Mouse (Mus musculus): ENCODE measurements at regions not wholly inside any gene's neighbourhood (a gene's known extent, or its start where the extent isn't known, plus 50 kb on each side); places are given as distances from the start of the nearest gene placed in this dataset.

DNA sequence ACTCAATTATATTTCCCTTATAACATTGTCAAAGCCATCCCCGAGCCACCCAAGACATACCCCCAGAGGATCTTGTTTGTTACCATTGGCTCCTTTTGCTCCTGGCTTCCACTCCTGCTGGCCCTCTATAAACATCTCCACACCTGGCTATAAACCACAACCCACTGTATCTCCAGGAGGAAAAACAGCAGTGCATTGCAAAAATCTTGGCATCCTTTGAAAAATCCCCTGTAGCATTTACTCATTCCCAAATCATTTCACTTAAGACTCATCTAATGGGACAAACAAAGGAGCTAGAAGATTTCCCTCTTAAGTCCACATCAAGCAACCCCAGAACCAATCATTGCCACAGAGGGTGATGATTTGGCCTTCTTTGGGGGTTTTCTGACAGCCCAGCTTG lies 142.6 kb downstream of the Sox9 start:
- TF ChIP-seq E2F4 (IDR thresholded peaks at IDR 0.05; ENCODE audit: insufficient read depth) (no peak), MYOD1 (IDR thresholded peaks at IDR 0.05; ENCODE audit: control insufficient read depth in 1 of 3, insufficient read length in 2 of 3, low read depth in 2 of 3) (no peak), MYOG (IDR thresholded peaks at IDR 0.05; ENCODE audit: control insufficient read depth in 1 of 3, insufficient read depth in 1 of 3, insufficient read length in 2 of 3, low read depth in 2 of 3) (no peak), TCF3 (IDR thresholded peaks at IDR 0.05; ENCODE audit: insufficient read length, low read depth) (no peak), MAX (IDR thresholded peaks at IDR 0.05; ENCODE audit: low read depth) (no peak)
- no peak overlapping the region for H3K4me3 ChIP-seq
- no peaks in the 10 kb centered on the region for H3K79me2 ChIP-seq (ENCODE audit: control insufficient read depth, insufficient read depth)
- H3K36me3 ChIP-seq (ENCODE audit: control insufficient read depth, insufficient read depth): no peaks in the 10 kb centered on the region
- no peak overlapping the region for H3K4me2 ChIP-seq (ENCODE audit: low read depth)
- H3ac ChIP-seq (ENCODE audit: control insufficient read depth, insufficient read length): no peak overlapping the region
- no peaks in the 10 kb centered on the region for H3K27me3 ChIP-seq (ENCODE audit: control insufficient read depth, insufficient read depth, insufficient read length)

DNA sequence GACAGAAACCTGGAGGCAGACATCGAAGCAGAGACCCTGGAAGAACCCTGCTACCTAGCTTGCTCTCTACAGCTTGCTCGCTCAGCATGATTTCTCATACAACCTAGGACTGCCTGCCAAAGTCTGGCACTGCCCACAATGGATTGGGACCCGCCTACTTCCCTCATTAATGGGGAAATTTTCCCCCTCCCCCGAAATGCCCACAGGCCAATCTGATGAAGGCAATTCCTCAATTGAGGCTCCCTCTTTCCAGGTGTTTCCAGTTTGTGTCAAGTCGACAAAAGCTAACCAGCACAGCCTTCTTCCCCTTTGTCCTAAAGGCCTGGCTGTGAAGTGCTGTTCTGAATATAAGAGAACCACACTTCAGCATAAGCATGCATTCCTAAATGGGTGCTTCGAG lies 143.1 kb downstream of the Sox9 start:
- Histone ChIP-seq H3K27me3 (ENCODE audit: control insufficient read depth, insufficient read depth, insufficient read length) (no peaks in the 10 kb centered on the region), H3K36me3 (ENCODE audit: control insufficient read depth, insufficient read depth) (no peaks in the 10 kb centered on the region), H3K4me3 (no peak overlapping the region), H3ac (ENCODE audit: control insufficient read depth, insufficient read length) (no peak overlapping the region), H3K79me2 (ENCODE audit: control insufficient read depth, insufficient read depth) (no peaks in the 10 kb centered on the region), H3K4me2 (ENCODE audit: low read depth) (no peak overlapping the region)
- TF ChIP-seq USF1 (IDR thresholded peaks at IDR 0.05; ENCODE audit: low read depth) (no peak), CEBPB (IDR thresholded peaks at IDR 0.05; ENCODE audit: insufficient read depth, poor library complexity, severe bottlenecking) (no peak), MYOG (IDR thresholded peaks at IDR 0.05; ENCODE audit: control insufficient read depth in 1 of 3, insufficient read depth in 1 of 3, insufficient read length in 2 of 3, low read depth in 2 of 3) (no peak), MAX (IDR thresholded peaks at IDR 0.05; ENCODE audit: low read depth) (no peak), POLR2AphosphoS2 (IDR thresholded peaks at IDR 0.05; ENCODE audit: insufficient read length, low read depth) (no peak)

DNA sequence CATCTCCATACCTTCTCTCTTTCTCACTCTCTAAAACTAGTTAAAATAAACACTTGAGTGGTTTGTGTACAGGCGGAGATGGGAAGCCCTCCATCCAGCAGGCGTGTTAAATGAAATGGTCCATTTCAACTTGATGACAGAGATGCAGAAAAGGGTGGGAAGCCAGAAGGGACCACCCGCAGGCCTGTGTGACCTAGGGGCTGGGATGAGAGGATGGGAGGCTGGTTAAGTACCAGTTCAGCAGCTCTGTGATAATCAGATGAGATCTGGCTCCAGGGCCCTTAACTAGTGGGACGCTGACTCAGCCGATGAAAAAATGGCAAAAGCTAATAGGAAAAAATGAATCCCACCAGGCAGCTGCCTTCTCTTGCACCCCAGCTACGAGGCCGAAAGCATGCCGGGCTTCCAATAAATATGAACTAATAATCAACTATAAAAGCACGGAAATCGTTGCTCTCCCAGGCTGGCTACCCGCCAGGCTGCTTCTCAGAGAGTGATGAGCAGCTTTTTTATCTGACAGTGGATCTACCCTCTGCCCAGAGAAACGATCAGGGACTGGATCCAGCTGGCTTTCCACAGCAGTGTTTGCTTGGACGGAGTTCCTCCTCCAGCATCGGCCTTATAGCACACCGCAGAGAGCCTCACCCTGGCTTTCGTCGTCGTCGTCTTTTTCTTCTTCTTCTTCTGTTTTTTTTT lies 144.5 kb downstream of the Sox9 start:
- H3K79me2 ChIP-seq (ENCODE audit: control insufficient read depth, insufficient read depth): no peaks in the 10 kb centered on the region
- H3K4me2 ChIP-seq (ENCODE audit: low read depth): no peak overlapping the region
- no peaks in the 10 kb centered on the region for H3K36me3 ChIP-seq (ENCODE audit: control insufficient read depth, insufficient read depth)
- H3K27me3 ChIP-seq (ENCODE audit: control insufficient read depth, insufficient read depth, insufficient read length): no peaks in the 10 kb centered on the region
- TF ChIP-seq E2F4 (IDR thresholded peaks at IDR 0.05; ENCODE audit: insufficient read depth) (no peak), CEBPB (IDR thresholded peaks at IDR 0.05; ENCODE audit: insufficient read depth, poor library complexity, severe bottlenecking) (no peak), REST (IDR thresholded peaks at IDR 0.05; ENCODE audit: insufficient read depth, insufficient read length) (no peak), POLR2A (IDR thresholded peaks at IDR 0.05; ENCODE audit: insufficient read length, low read depth) (no peak), TCF3 (IDR thresholded peaks at IDR 0.05; ENCODE audit: insufficient read length, low read depth) (no peak), MYOG (IDR thresholded peaks at IDR 0.05; ENCODE audit: control insufficient read depth in 1 of 3, insufficient read depth in 1 of 3, insufficient read length in 2 of 3, low read depth in 2 of 3) (no peak), POLR2AphosphoS2 (IDR thresholded peaks at IDR 0.05; ENCODE audit: insufficient read length, low read depth) (no peak), SRF (IDR thresholded peaks at IDR 0.05; ENCODE audit: control insufficient read depth, insufficient read length, low read depth) (no peak), USF1 (IDR thresholded peaks at IDR 0.05; ENCODE audit: low read depth) (no peak), MYOD1 (IDR thresholded peaks at IDR 0.05; ENCODE audit: control insufficient read depth in 1 of 3, insufficient read length in 2 of 3, low read depth in 2 of 3) (no peak), MAX (IDR thresholded peaks at IDR 0.05; ENCODE audit: low read depth) (no peak), TCF12 (IDR thresholded peaks at IDR 0.05; ENCODE audit: insufficient read depth, poor library complexity, severe bottlenecking) (no peak)
- no peak overlapping the region for H3ac ChIP-seq (ENCODE audit: control insufficient read depth, insufficient read length)
- no peak overlapping the region for H3K4me3 ChIP-seq

DNA sequence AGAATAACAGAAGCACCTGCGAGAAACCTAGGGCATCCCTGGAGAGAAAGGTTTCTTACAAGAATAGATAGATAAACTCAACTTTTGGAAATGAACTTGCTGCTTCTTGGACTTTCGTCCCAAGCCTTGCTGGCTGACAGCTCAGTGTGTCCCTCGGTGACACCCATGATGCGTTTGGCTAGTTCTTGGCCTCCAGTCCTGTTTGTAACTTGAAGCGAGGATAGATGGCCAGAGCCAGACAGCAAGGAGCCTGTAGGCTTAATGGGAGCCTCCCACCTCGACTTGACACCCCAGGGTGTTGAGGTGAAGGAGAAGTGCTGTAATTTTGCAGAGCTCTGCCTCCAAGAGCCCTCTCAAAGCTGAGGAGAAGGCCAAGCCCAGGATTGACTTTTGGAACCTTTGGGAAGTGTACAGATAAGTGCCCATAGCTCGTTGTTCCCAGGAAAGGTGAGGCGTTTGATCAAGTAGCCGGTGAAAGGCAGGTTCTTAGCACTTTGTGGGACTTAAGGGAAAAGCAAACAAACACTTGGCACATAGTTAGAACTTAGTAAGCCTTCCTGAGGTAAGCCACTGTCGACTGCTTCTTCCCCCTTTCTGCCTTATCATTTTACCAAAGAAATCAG lies 148.3 kb downstream of the Sox9 start:
- no peak overlapping the region for H3K4me3 ChIP-seq
- no peaks in the 10 kb centered on the region for H3K79me2 ChIP-seq (ENCODE audit: control insufficient read depth, insufficient read depth)
- TF ChIP-seq MAX (IDR thresholded peaks at IDR 0.05; ENCODE audit: low read depth): no peak
- no peaks in the 10 kb centered on the region for H3K36me3 ChIP-seq (ENCODE audit: control insufficient read depth, insufficient read depth)
- H3K4me2 ChIP-seq (ENCODE audit: low read depth): no peak overlapping the region
- no peaks in the 10 kb centered on the region for H3K27me3 ChIP-seq (ENCODE audit: control insufficient read depth, insufficient read depth, insufficient read length)
- no peak overlapping the region for H3ac ChIP-seq (ENCODE audit: control insufficient read depth, insufficient read length)

DNA sequence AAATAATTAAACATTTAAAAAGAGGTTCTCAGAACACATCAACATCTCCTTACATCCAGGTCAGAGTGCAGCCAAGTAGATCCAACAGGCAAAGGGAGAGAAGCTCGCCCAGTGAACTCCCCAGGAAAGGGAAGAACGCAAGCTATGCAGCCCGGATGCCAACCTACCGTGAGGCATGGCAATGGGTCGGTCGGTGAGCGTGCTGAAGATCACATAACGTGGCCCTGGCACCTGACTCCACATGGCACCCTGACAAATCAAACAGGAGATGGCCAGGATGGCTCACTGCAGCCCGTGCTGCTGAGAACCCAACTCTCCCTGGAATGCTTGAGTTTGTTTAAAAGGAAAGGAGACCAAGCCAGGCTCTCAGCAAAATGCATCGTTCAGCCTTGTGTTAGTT lies 156.0 kb downstream of the Sox9 start:
- TF ChIP-seq REST (IDR thresholded peaks at IDR 0.05; ENCODE audit: insufficient read depth, insufficient read length) (no peak), E2F4 (IDR thresholded peaks at IDR 0.05; ENCODE audit: insufficient read depth) (no peak), CEBPB (IDR thresholded peaks at IDR 0.05; ENCODE audit: insufficient read depth, poor library complexity, severe bottlenecking) (no peak), POLR2AphosphoS2 (IDR thresholded peaks at IDR 0.05; ENCODE audit: insufficient read length, low read depth) (no peak), MAX (IDR thresholded peaks at IDR 0.05; ENCODE audit: low read depth) (no peak), TCF12 (IDR thresholded peaks at IDR 0.05; ENCODE audit: insufficient read depth, poor library complexity, severe bottlenecking) (no peak), POLR2A (IDR thresholded peaks at IDR 0.05; ENCODE audit: insufficient read length, low read depth) (no peak), MYOG (IDR thresholded peaks at IDR 0.05; ENCODE audit: control insufficient read depth in 1 of 3, insufficient read depth in 1 of 3, insufficient read length in 2 of 3, low read depth in 2 of 3) (no peak), USF1 (IDR thresholded peaks at IDR 0.05; ENCODE audit: low read depth) (no peak), MYOD1 (IDR thresholded peaks at IDR 0.05; ENCODE audit: control insufficient read depth in 1 of 3, insufficient read length in 2 of 3, low read depth in 2 of 3) (no peak), SRF (IDR thresholded peaks at IDR 0.05; ENCODE audit: control insufficient read depth, insufficient read length, low read depth) (no peak), TCF3 (IDR thresholded peaks at IDR 0.05; ENCODE audit: insufficient read length, low read depth) (no peak)
- Histone ChIP-seq H3K4me3 (no peak overlapping the region), H3K36me3 (ENCODE audit: control insufficient read depth, insufficient read depth) (no peaks in the 10 kb centered on the region), H3ac (ENCODE audit: control insufficient read depth, insufficient read length) (no peak overlapping the region), H3K27me3 (ENCODE audit: control insufficient read depth, insufficient read depth, insufficient read length) (no peaks in the 10 kb centered on the region), H3K79me2 (ENCODE audit: control insufficient read depth, insufficient read depth) (no peaks in the 10 kb centered on the region), H3K4me2 (ENCODE audit: low read depth) (no peak overlapping the region)

Measured in myocyte (in vitro differentiated cells).